Mouse (Mus musculus) skeletal muscle tissue, adult 2 months (tissue): ENCODE results near the gene Clstn2.

Experiments used
- DNase-seq: peaks from one replicate; pipeline ENCODE4 v3.0.0-alpha.2; 2012; ENCODE audit warnings: low read depth, low spot score

Gene Clstn2

GRCm38 (mm10) chr9:97476961-97477360 lies 556.0 kb downstream of the Clstn2 start:
- DNase-seq = no peak

DNA sequence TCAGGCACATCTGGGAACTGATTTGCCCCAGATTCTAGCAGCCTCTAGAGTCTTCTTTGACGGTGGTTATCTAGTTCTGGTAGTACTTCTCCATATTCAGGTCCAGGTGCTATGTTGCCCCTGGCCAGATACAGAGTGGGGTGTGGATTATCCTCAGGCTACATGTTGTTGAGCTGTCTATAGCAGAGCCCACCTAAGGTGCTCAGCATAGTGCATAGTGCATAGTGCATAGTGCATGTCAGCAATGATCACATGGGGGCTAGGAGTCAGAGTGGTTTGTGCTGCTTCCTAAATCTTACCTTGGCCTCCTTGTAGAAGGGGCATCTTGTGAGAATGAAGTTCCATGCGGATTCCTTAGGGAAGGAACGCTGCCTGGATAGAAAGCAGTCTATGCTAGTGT lies 556.5 kb downstream of the Clstn2 start:
- DNase-seq = no peak

GRCm38 (mm10) chr9:97474896-97475295 lies 558.1 kb downstream of the Clstn2 start:
- DNase-seq = peak; percentile 36

DNA sequence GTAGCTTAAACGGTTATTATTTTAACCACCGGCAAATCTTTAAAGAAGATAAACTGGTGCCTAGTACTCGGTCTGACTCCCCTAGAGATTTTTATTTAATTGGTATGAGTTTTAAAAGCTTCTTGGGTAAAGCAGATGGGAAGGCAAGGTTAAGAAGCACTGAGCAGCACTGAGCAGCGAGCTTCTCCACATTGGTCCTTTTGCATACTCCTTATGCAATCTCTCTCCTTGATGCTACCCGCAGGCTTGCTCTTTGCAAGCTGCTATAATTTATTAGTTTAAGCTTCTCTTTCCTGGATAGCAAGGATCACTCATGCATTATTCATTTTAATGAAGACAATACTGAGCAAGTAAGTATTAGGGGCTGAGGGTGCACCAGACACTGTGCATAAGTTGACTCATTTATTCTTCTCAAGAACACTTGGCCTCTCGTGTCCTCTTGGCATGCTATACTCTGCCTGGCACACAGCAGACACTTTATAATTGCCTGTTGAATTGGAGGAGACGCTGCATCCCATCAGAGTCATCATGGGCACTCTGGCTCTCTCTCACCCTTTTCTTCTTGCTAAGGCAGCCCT lies 561.9 kb downstream of the Clstn2 start:
- no peak for DNase-seq

DNA sequence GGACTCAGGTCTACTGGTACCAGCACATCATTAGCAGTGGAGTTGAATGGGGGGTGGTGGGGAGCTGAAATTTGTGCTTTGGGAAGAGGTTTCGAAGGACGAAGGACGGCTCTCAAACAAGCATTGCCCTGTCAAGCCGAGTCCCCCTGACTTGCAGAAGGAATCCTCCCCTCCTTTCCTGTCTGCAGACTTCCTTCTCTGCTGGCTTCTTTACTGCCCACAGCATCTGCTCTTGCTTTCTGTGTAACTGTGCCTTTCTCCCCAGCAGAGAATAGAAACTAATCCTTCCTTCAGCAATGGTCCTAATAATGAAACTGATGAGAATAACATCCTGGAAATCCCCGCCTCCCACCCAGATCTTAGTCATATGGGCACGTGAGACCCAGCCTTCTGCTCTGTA lies 572.5 kb downstream of the Clstn2 start:
- DNase-seq = no peak

DNA sequence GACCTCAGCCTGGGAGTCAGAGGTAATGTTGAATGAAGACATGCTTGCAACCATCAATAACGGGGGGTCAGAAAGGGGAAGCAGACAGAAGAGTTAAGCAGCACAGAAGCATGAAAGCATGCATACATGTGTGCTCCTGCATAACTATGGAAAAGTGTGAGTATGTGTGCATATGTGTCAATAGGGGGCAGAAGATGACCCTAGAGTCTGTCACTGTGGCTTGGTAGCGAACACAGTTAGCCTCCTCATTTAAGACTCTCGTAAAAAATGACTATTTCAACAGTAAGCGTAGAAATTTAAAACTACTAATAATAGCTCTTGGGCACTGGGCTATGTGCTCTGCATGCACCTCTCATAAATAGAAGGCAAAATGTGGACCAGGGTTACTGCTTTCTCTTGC lies 573.2 kb downstream of the Clstn2 start:
- DNase-seq = no peak

DNA sequence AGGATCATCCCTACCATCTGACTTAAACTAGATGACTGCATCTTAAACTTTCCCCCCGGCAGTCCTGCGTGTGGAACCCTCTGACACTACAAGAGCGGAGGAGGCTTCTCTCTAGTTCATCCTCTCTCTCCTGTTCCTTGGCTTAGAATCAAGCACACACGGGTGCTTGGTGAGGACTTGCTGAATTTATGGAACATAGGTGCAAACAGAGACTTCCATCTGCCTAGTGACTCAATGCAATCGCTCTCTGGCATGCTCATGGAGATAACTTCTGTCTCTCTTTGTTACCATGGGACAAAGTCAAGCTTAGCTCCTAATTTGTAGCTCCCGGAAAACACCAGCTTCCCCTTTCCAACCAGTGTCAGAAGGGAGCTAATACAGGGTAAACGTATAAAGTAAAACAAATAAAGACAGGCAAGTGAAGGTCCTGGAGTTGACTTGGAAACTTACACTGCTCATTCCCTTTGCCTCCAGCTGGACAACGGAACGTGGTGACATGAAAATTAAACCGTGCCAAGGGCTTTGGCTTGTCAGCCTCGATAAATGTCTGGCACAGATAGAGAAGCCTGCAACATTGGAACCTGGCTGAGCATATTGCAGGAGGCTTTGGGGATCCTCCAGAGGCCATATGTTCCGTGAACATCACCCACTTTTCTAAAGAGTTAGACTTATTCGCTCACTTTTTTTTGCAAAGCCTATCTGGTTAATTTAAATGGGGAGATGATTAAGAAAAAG lies 583.5 kb downstream of the Clstn2 start:
- DNase-seq = peak; percentile 13

- no peak for DNase-seq
Observed at GRCm38 (mm10) chr9:97439872-97440636, 592.9 kb downstream of the Clstn2 start.

DNA sequence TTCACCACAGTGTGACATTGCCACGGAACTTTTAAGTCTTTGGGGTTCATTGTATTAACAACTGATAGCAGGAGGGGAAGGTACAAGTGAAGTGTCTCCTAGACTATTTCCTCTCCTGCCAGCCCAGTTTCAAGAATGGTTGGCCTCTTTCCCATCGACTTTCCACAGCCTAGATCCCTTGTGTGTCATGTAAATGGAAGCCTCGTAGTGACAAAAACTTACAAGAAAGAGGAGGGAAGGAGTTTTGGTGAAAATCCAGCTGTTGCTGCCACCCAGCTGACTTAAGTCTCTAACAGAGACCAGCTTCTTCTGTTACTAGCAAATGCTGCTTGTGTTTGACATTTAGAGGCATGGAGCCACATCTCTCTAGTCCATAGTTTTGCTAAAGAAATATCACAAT lies 598.3 kb downstream of the Clstn2 start:
- DNase-seq = no peak

- no peak for DNase-seq
Observed at GRCm38 (mm10) chr9:97429885-97430449, 603.0 kb downstream of the Clstn2 start.

DNA sequence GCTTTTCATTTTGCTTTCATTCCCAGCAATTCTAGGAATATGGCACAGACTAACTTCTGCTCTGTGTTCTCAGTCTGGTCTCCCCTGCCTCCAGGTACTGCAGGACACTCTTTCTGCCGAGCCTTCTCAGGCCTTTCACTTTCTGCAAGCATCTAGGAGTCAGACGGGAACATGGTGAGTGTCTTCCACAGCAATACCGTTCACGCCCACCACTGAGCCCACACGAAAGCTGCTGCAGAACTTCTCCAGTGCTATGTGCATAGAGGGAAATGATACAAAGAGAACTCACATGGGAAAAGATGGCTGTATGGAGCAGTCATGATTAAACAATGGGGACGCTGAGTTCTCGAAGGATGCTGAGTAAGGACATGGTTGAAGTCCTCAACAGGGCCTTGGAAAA lies 604.9 kb downstream of the Clstn2 start:
- DNase-seq = no peak

GRCm38 (mm10) chr9:97420896-97421295 lies 612.1 kb downstream of the Clstn2 start:
- no peak for DNase-seq

DNA sequence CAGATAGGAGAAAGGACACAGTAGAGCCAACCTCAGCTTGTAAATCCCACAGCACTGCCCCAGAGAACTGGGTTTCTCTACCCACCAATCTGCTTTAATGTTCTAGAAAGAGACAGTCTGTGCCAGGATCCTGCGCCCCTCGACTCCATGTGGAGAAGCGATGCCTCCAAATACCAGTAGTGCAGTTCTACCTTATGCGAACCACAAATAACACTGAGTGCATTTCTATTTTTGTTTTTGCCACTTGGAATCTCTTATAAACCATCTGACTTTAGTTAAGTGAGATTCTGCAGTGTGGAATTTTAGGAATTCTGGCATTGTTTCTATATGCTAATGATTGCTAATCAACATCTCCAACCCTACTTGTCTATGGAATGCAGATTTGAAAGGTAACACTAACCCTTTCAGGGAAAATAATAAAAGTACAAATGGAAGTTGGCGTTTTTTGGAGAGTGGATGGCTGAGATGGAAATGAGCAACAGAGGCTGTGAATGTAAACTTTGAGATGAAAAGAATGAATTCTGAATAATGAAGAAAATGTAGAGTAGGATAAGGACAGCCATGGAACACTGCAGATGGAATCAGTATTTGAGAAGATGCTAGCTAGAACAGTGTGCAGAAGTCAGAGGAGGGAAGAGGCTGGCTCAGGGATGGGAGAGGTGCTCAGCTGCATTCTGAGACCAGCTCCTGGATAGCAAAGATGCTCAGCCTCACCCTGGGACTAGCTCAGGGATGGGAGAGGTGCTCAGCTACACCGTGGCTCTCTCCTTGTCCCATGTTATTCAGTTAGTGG lies 617.9 kb downstream of the Clstn2 start:
- no peak for DNase-seq

- no peak for DNase-seq
Observed at GRCm38 (mm10) chr9:97408142-97408541, 624.8 kb downstream of the Clstn2 start.
